Mouse (Mus musculus): ENCODE measurements at regions not wholly inside any gene's neighbourhood (a gene's known extent, or its start where the extent isn't known, plus 50 kb on each side); places are given as distances from the start of the nearest gene placed in this dataset.
"Not testable (repeated sequence)": the region's sequence is repeated elsewhere in the genome, so short reads cannot be mapped to it uniquely, and the experiment has no call there.

DNA sequence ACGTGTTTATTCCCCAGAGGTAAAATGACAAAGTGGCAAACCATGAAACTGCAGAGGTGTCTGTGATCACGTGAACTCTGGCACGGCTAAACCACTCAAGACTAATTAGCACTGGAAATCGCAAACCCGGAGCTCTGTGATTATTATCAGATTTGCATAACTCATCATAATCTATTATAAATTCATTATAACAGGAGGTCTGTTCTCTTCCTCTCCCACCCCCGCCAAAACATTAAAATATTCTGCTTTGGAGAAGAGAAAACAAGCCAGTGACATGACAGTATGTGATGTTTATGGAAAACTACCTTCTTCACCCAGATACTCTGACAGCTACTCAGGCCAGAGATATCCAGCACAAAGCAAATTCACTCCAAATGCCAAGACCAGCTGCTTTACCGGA, 195.0 kb downstream of the Rchy1 start:
- no peaks in the 10 kb centered on the region for H3K9me3 ChIP-seq (replicated peaks; ENCODE audit: control insufficient read depth, low read length)
- no peak overlapping the region for H3K9ac ChIP-seq (replicated peaks; ENCODE audit: low read length)
- H3K27ac ChIP-seq (replicated peaks; ENCODE audit: low read depth, low read length) = no peak overlapping the region
- no peak overlapping the region for H3K4me3 ChIP-seq (ENCODE audit: low read depth, low read length)
- H3K36me3 ChIP-seq (replicated peaks; ENCODE audit: control insufficient read depth, insufficient read depth, low read depth, low read length) = no peaks in the 10 kb centered on the region
- no peaks in the 10 kb centered on the region for H3K4me1 ChIP-seq (ENCODE audit: control insufficient read depth, insufficient read depth, low read length)
- H3K27me3 ChIP-seq (ENCODE audit: control insufficient read depth, insufficient read depth, low read length) = no peaks in the 10 kb centered on the region
- DNase-seq (ENCODE audit: low spot score) (no peak), ATAC-seq (replicated peaks; ENCODE audit: insufficient number of reproducible peaks, low FRiP score, low TSS enrichment, low read depth) (no peak)
- H3K4me2 ChIP-seq (ENCODE audit: low read depth, low read length) = no peak overlapping the region
- WGBS = 78% methylated on average over 7 of the region's 7 CpGs

DNA sequence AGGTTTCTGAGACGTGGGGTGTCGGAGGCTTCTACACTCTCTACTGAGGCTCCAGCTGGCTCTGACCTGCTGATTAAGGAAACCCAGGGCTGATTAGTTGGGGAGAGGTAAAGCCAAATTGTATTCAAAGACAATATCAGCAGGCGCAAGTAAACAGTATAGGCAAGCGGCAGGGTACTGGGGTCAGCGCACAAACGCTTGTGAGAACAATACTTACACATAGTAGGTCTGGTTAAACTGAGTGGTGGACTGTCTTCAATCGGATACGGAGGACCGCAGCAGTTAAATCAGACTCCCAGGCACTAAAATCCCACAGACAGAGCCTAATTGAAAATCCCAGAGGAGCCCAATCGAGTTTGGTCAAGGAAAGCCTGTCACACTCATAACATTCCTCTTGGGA, 195.8 kb downstream of the Rchy1 start:
- no peaks in the 10 kb centered on the region for H3K4me1 ChIP-seq (ENCODE audit: control insufficient read depth, insufficient read depth, low read length)
- H3K4me3 ChIP-seq (ENCODE audit: low read depth, low read length) = no peak overlapping the region
- no peak overlapping the region; the same call in 1 of the 2 replicates for H3K27ac ChIP-seq (replicated peaks; ENCODE audit: low read depth, low read length)
- ATAC-seq (replicated peaks; ENCODE audit: insufficient number of reproducible peaks, low FRiP score, low TSS enrichment, low read depth) (no peak), DNase-seq (ENCODE audit: low spot score) (no peak)
- H3K27me3 ChIP-seq (ENCODE audit: control insufficient read depth, insufficient read depth, low read length) = no peaks in the 10 kb centered on the region
- no peak overlapping the region for H3K4me2 ChIP-seq (ENCODE audit: low read depth, low read length)
- H3K9me3 ChIP-seq (replicated peaks; ENCODE audit: control insufficient read depth, low read length) = no peaks in the 10 kb centered on the region
- H3K9ac ChIP-seq (replicated peaks; ENCODE audit: low read length) = no peak overlapping the region
- 57% methylated on average over 10 of the region's 10 CpGs for WGBS
- H3K36me3 ChIP-seq (replicated peaks; ENCODE audit: control insufficient read depth, insufficient read depth, low read depth, low read length) = no peaks in the 10 kb centered on the region

DNA sequence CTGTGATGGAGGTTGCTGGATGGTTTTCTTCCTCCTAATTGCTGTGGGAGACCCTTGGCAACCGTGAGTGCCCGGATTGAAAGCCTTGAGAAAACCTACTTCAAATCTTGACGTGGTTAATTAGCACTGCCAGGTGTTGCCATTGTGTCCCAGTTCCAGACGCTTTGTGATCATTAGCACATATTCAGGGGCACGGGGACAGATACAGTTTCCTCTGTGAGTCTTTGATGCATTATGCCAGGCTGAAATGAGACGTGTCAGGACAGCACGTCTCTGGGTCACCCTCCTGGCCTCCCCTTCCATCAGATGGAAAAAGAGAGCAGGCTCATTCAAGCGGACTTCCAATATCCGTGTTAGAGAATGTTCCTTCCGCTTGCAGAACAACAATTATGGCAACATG, 198.2 kb downstream of the Rchy1 start:
- no peaks in the 10 kb centered on the region for H3K27me3 ChIP-seq (ENCODE audit: control insufficient read depth, insufficient read depth, low read length)
- H3K4me2 ChIP-seq (ENCODE audit: low read depth, low read length) = no peak overlapping the region
- no peak overlapping the region for H3K27ac ChIP-seq (replicated peaks; ENCODE audit: low read depth, low read length)
- no peaks in the 10 kb centered on the region for H3K36me3 ChIP-seq (replicated peaks; ENCODE audit: control insufficient read depth, insufficient read depth, low read depth, low read length)
- WGBS = 39% methylated on average over 10 of the region's 10 CpGs
- no peak overlapping the region for H3K4me3 ChIP-seq (ENCODE audit: low read depth, low read length)
- no peaks in the 10 kb centered on the region for H3K9me3 ChIP-seq (replicated peaks; ENCODE audit: control insufficient read depth, low read length)
- ATAC-seq (replicated peaks; ENCODE audit: insufficient number of reproducible peaks, low FRiP score, low TSS enrichment, low read depth) (no peak), DNase-seq (ENCODE audit: low spot score) (no peak)
- no peaks in the 10 kb centered on the region for H3K4me1 ChIP-seq (ENCODE audit: control insufficient read depth, insufficient read depth, low read length)
- no peak overlapping the region for H3K9ac ChIP-seq (replicated peaks; ENCODE audit: low read length)

DNA sequence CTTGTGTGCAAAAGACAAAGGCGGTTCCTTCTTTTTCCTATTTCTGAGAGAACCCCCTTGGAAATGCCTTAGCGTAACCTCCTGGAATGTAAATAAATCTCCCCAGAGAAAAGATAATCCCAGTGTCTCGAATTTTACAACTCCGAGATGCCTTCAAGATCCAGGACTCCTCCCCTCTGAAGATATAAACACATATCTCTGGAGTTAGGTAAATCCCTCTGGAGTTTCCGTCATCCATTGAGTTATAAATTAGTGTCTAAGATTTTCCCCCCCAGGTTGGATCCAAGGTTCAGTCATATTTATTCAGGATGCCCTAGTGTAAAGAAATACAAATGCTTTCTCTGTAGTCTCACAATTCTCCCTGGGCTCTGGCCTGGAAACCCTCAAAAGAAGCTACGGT, 200.3 kb downstream of the Rchy1 start:
- H3K27ac ChIP-seq (replicated peaks; ENCODE audit: low read depth, low read length) = no peak overlapping the region
- no peak overlapping the region for H3K4me3 ChIP-seq (ENCODE audit: low read depth, low read length)
- H3K4me1 ChIP-seq (ENCODE audit: control insufficient read depth, insufficient read depth, low read length) = no peaks in the 10 kb centered on the region
- ATAC-seq (replicated peaks; ENCODE audit: insufficient number of reproducible peaks, low FRiP score, low TSS enrichment, low read depth) (no peak), DNase-seq (ENCODE audit: low spot score) (no peak)
- no peak overlapping the region for H3K9ac ChIP-seq (replicated peaks; ENCODE audit: low read length)
- no peaks in the 10 kb centered on the region for H3K27me3 ChIP-seq (ENCODE audit: control insufficient read depth, insufficient read depth, low read length)
- H3K36me3 ChIP-seq (replicated peaks; ENCODE audit: control insufficient read depth, insufficient read depth, low read depth, low read length) = no peaks in the 10 kb centered on the region
- H3K9me3 ChIP-seq (replicated peaks; ENCODE audit: control insufficient read depth, low read length) = no peaks in the 10 kb centered on the region
- 42% methylated on average over 6 of the region's 6 CpGs for WGBS
- no peak overlapping the region for H3K4me2 ChIP-seq (ENCODE audit: low read depth, low read length)

DNA sequence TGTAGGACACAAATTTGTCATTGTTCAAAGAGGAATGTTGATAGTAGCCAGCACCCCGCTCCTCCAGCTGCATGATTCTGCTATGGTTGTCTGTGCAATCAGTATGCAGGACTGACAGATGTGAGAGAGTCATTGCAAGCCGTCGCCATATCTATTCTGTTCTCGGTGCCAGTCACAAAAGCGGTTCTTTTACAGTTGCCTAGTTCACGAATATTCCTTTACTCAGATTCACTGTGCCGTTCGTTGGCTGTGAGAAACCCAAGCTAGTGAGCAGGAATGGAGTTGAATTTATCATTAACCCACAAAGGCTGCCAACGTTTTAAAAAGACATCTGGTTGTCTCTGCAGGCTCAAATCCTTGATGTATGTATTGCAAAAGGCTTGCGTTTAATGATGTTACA, 206.9 kb downstream of the Rchy1 start:
- 82% methylated on average over 10 of the region's 10 CpGs for WGBS
- H3K4me3 ChIP-seq (ENCODE audit: low read depth, low read length) = no peak overlapping the region
- ATAC-seq (replicated peaks; ENCODE audit: insufficient number of reproducible peaks, low FRiP score, low TSS enrichment, low read depth) (no peak), DNase-seq (ENCODE audit: low spot score) (no peak)
- H3K27ac ChIP-seq (replicated peaks; ENCODE audit: low read depth, low read length) = no peak overlapping the region
- H3K9ac ChIP-seq (replicated peaks; ENCODE audit: low read length) = no peak overlapping the region
- no peaks in the 10 kb centered on the region for H3K36me3 ChIP-seq (replicated peaks; ENCODE audit: control insufficient read depth, insufficient read depth, low read depth, low read length)
- no peaks in the 10 kb centered on the region for H3K4me1 ChIP-seq (ENCODE audit: control insufficient read depth, insufficient read depth, low read length)
- no peaks in the 10 kb centered on the region for H3K27me3 ChIP-seq (ENCODE audit: control insufficient read depth, insufficient read depth, low read length)
- H3K4me2 ChIP-seq (ENCODE audit: low read depth, low read length) = no peak overlapping the region
- H3K9me3 ChIP-seq (replicated peaks; ENCODE audit: control insufficient read depth, low read length) = no peaks in the 10 kb centered on the region

DNA sequence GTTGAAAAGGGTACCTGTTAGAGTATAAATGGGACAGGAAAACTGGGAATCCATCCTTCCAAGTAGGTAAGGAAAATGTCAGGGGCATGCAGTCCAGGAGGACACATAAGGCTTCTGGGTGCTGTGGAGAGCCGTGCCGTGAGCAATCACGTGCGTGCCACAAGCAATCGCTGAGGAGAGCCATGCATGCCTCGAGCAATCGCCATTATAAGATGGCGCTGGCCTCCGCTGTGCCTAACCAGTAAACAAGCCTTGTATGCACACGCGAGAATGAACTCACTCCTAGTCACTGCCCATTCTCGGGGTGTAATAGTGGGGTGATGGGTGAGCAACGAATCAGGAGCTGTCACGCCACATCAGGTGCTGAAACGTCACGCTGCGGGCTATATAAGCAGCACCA, 210.0 kb downstream of the Rchy1 start:
- WGBS = 87% methylated on average over 17 of the region's 17 CpGs
- not testable (repeated sequence) for H3K27me3 ChIP-seq (ENCODE audit: control insufficient read depth, insufficient read depth, low read length); H3K9ac ChIP-seq (replicated peaks; ENCODE audit: low read length); ATAC-seq (replicated peaks; ENCODE audit: insufficient number of reproducible peaks, low FRiP score, low TSS enrichment, low read depth); H3K4me2 ChIP-seq (ENCODE audit: low read depth, low read length); H3K36me3 ChIP-seq (replicated peaks; ENCODE audit: control insufficient read depth, insufficient read depth, low read depth, low read length); H3K4me1 ChIP-seq (ENCODE audit: control insufficient read depth, insufficient read depth, low read length); H3K27ac ChIP-seq (replicated peaks; ENCODE audit: low read depth, low read length); DNase-seq (ENCODE audit: low spot score); H3K4me3 ChIP-seq (ENCODE audit: low read depth, low read length); H3K9me3 ChIP-seq (replicated peaks; ENCODE audit: control insufficient read depth, low read length)

DNA sequence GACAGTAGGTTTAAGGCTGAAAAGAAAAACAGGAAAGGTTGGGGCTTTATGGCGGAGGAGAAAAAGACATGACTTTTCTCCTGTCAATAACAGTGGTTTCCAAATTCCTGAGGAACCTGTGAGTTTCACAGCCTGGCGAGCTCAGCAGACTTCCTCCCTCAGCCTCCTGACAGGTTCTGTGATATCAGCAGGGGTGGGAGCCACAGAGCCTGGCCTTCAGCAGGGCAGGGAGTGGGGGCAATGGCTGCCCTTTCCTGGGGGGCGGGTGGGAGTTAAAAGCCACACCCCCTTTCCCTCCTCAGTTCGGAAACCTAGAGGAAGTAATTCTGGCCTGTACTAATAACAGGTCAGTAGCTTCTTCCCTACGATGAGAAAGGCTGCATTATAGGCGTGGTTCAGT, 211.7 kb downstream of the Rchy1 start:
- no peak for ATAC-seq (replicated peaks; ENCODE audit: insufficient number of reproducible peaks, low FRiP score, low TSS enrichment, low read depth)
- Histone ChIP-seq H3K36me3 (replicated peaks; ENCODE audit: control insufficient read depth, insufficient read depth, low read depth, low read length) (no peaks in the 10 kb centered on the region), H3K9me3 (replicated peaks; ENCODE audit: control insufficient read depth, low read length) (no peaks in the 10 kb centered on the region), H3K9ac (replicated peaks; ENCODE audit: low read length) (no peak overlapping the region), H3K27me3 (ENCODE audit: control insufficient read depth, insufficient read depth, low read length) (no peaks in the 10 kb centered on the region), H3K27ac (replicated peaks; ENCODE audit: low read depth, low read length) (no peak overlapping the region), H3K4me1 (ENCODE audit: control insufficient read depth, insufficient read depth, low read length) (no peaks in the 10 kb centered on the region), H3K4me2 (ENCODE audit: low read depth, low read length) (no peak overlapping the region), H3K4me3 (ENCODE audit: low read depth, low read length) (no peak overlapping the region)
- no peak for DNase-seq (ENCODE audit: low spot score)
- 63% methylated on average over 6 of the region's 6 CpGs for WGBS

DNA sequence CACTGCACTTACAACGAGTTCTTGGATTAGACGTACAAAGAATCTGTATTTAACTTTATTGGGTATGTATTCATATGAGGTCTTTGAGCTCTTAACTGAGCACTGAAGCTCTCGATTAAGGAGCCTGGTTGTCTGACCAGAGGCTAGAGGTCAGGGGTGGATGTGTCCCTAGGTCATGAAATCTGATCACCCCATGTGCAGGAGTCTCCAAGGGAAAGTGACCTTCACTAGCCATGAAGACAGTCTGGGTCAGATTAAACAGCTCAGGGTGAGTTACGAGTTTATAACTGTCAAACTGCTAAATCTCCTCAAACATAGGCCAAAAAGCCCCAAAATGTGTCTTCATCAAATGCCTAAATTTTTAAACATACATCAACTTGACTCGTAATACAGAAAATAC, 216.8 kb downstream of the Rchy1 start:
- Histone ChIP-seq H3K9ac (replicated peaks; ENCODE audit: low read length) (no peak overlapping the region), H3K36me3 (replicated peaks; ENCODE audit: control insufficient read depth, insufficient read depth, low read depth, low read length) (no peaks in the 10 kb centered on the region), H3K27me3 (ENCODE audit: control insufficient read depth, insufficient read depth, low read length) (no peaks in the 10 kb centered on the region), H3K4me2 (ENCODE audit: low read depth, low read length) (no peak overlapping the region), H3K9me3 (replicated peaks; ENCODE audit: control insufficient read depth, low read length) (no peaks in the 10 kb centered on the region), H3K4me1 (ENCODE audit: control insufficient read depth, insufficient read depth, low read length) (no peaks in the 10 kb centered on the region; the same call in 1 of the 2 replicates), H3K4me3 (ENCODE audit: low read depth, low read length) (no peak overlapping the region), H3K27ac (replicated peaks; ENCODE audit: low read depth, low read length) (no peak overlapping the region)
- WGBS = 24% methylated on average over 5 of the region's 5 CpGs
- DNase-seq (ENCODE audit: low spot score) (no peak), ATAC-seq (replicated peaks; ENCODE audit: insufficient number of reproducible peaks, low FRiP score, low TSS enrichment, low read depth) (no peak)

DNA sequence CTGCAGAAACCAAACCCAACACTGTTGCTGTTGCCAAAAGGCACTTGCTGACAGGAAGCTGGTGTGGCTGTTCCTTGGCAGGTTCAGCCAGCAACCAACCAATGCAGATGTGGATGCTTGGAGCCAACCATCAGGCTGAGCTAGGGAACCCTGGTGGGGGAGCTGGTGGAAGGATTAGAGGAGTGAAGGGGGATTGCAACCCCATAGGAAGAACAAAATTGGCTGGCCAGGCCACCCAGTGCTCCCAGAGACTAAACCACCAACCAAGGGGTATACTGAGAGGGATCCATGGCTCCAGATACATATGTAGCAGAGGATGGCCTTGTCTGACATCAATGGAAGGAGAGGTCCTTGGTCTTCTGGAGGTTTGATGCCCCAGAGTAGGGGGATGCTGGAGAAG, 218.5 kb downstream of the Rchy1 start:
- no peak overlapping the region for H3K4me3 ChIP-seq (ENCODE audit: low read depth, low read length)
- H3K27me3 ChIP-seq (ENCODE audit: control insufficient read depth, insufficient read depth, low read length) = no peaks in the 10 kb centered on the region
- no peak overlapping the region for H3K4me2 ChIP-seq (ENCODE audit: low read depth, low read length)
- DNase-seq (ENCODE audit: low spot score) (no peak), ATAC-seq (replicated peaks; ENCODE audit: insufficient number of reproducible peaks, low FRiP score, low TSS enrichment, low read depth) (no peak)
- no peaks in the 10 kb centered on the region for H3K36me3 ChIP-seq (replicated peaks; ENCODE audit: control insufficient read depth, insufficient read depth, low read depth, low read length)
- H3K9ac ChIP-seq (replicated peaks; ENCODE audit: low read length) = no peak overlapping the region
- no peaks in the 10 kb centered on the region; the same call in 1 of the 2 replicates for H3K4me1 ChIP-seq (ENCODE audit: control insufficient read depth, insufficient read depth, low read length)
- no peaks in the 10 kb centered on the region for H3K9me3 ChIP-seq (replicated peaks; ENCODE audit: control insufficient read depth, low read length)
- H3K27ac ChIP-seq (replicated peaks; ENCODE audit: low read depth, low read length) = no peak overlapping the region

Measured in embryonic facial prominence, embryonic 11.5 days (tissue).